Mouse (Mus musculus) heart, embryonic 10.5 days (tissue): ENCODE results near the gene Mark3. TPM values are rescaled to one million over a fixed set of nuclear protein-coding genes. Genes with fewer than 3 reads are reported as not detected.
A peak's percentile ranks its signal among the peaks of the same experiment; 100 is the strongest.

Experiments used
- DNase-seq: peaks from one replicate; pipeline ENCODE4 v3.0.0-alpha.2; 2017; ENCODE audit warnings: low spot score
- H3K27ac ChIP-seq: fragments of 300-500 bp; sonication (generic); 2 replicates; pipeline ENCODE4 v1.5.1; 2016; ENCODE audit warnings: mild to moderate bottlenecking
- H3K27me3 ChIP-seq: fragments of 300-500 bp; sonication (generic); 2 replicates; pipeline ENCODE4 v1.6.1; 2016; ENCODE audit warnings: mild to moderate bottlenecking; ENCODE audit not compliant: poor library complexity, insufficient read depth, severe bottlenecking
- H3K36me3 ChIP-seq: fragments of 300-500 bp; sonication (generic); 2 replicates; pipeline ENCODE4 v1.6.1; 2016; ENCODE audit warnings: mild to moderate bottlenecking, moderate library complexity
- H3K4me1 ChIP-seq: fragments of 300-500 bp; sonication (generic); 2 replicates; pipeline ENCODE4 v1.6.1; 2016; ENCODE audit warnings: mild to moderate bottlenecking
- H3K4me3 ChIP-seq: fragments of 300-500 bp; sonication (generic); 2 replicates; pipeline ENCODE4 v1.5.1; 2016; ENCODE audit warnings: mild to moderate bottlenecking, moderate library complexity
- H3K9me3 ChIP-seq: fragments of 300-500 bp; sonication (generic); 2 replicates; pipeline ENCODE4 v1.6.1; 2016; ENCODE audit warnings: mild to moderate bottlenecking, moderate library complexity
- WGBS: fragments of 180-500 bp; shearing (Covaris S2); methylation state at CpG from one replicate; pipeline ENCODE4 v1.1.7; 2016; 5-methylcytosine and 5-hydroxymethylcytosine counted together
- polyA plus RNA-seq: library from polyadenylated mRNA; unstranded; fragments of >200 nt; fragmentation: Nextera tagmentation; extraction: Ambion mirVana; gene quantifications from 2 replicates; pipeline ENCODE4 v1.2.1, GENCODE M21; 2016

Mark3 gene
- polyA plus RNA-seq, 1 experiment from 2014 or later = 47.9 TPM

GRCm38 (mm10) chr12:111704609-111705008 is 130.3 kb downstream of the Mark3 start:
- H3K27me3 ChIP-seq = peaks cover 4% of the 10 kb centered on the region; the same call in 1 of the 2 replicates
- WGBS = 47% methylated on average over 9 of the region's 9 CpGs
- peak overlapping the region; percentile 63; the same call in 1 of the 2 replicates for H3K27ac ChIP-seq
- peaks cover 29% of the 10 kb centered on the region for H3K4me1 ChIP-seq
- no peak overlapping the region for H3K4me3 ChIP-seq
- DNase-seq = no peak
- peaks cover 20% of the 10 kb centered on the region for H3K36me3 ChIP-seq
- H3K9me3 ChIP-seq = no peaks in the 10 kb centered on the region

GRCm38 (mm10) chr12:111705186-111705973 is 131.1 kb downstream of the Mark3 start:
- Histone ChIP-seq H3K27ac (peak overlapping the region; percentile 63), H3K4me1 (peaks cover 24% of the 10 kb centered on the region), H3K4me3 (no peak overlapping the region), H3K27me3 (peaks cover 4% of the 10 kb centered on the region; the same call in 1 of the 2 replicates), H3K36me3 (peaks cover 28% of the 10 kb centered on the region), H3K9me3 (no peaks in the 10 kb centered on the region)
- 64% methylated on average over 15 of the region's 15 CpGs for WGBS
- DNase-seq = no peak

Other genes starting within 250 kb of the Mark3 start
- 27.8 and 33.1 TPM in 2 replicates for gene Cdc42bpb, start 196.8 kb upstream of the Mark3 start, polyA plus RNA-seq
- gene Lbhd2, start 167.7 kb upstream of the Mark3 start, polyA plus RNA-seq = 0.21 and 0.30 TPM in 2 replicates
- 14.5 and 14.6 TPM in 2 replicates for gene Exoc3l4, start 157.5 kb upstream of the Mark3 start, polyA plus RNA-seq
- gene Tnfaip2, start 132.1 kb upstream of the Mark3 start, polyA plus RNA-seq = 12.1 and 12.8 TPM in 2 replicates
- 4.6 and 15.2 TPM in 2 replicates for gene Gm266, start 88.7 kb upstream of the Mark3 start, polyA plus RNA-seq
- 506 and 616 TPM in 2 replicates for gene Eif5, start 36.5 kb upstream of the Mark3 start, polyA plus RNA-seq
- 408 and 575 TPM in 2 replicates for gene Ckb, start 97.8 kb downstream of the Mark3 start, polyA plus RNA-seq
- 12.7 and 18.9 TPM in 2 replicates for gene Trmt61a, start 103.6 kb downstream of the Mark3 start, polyA plus RNA-seq
- gene Bag5, start 138.7 kb downstream of the Mark3 start, polyA plus RNA-seq = 43.7 and 47.7 TPM in 2 replicates
- gene Apopt1, start 138.7 kb downstream of the Mark3 start, polyA plus RNA-seq = 53.3 and 55.2 TPM in 2 replicates
- 109 and 116 TPM in 2 replicates for gene Klc1, start 184.3 kb downstream of the Mark3 start, polyA plus RNA-seq
- 10.5 and 13.8 TPM in 2 replicates for gene Xrcc3, start 239.3 kb downstream of the Mark3 start, polyA plus RNA-seq
- gene Zfyve21, start 239.6 kb downstream of the Mark3 start, polyA plus RNA-seq = 104 and 109 TPM in 2 replicates